Mouse (Mus musculus): ENCODE measurements at regions not wholly inside any gene's neighbourhood (a gene's known extent, or its start where the extent isn't known, plus 50 kb on each side); places are given as distances from the start of the nearest gene placed in this dataset.

GRCm38 (mm10) chr10:56542106-56542505, 165.0 kb downstream of the Gja1 start:
- no peak for DNase-seq
- TF ChIP-seq POLR2A (IDR thresholded peaks at IDR 0.05; ENCODE audit: borderline replicate concordance, insufficient read depth, low read length) (no peak), CTCF (IDR thresholded peaks at IDR 0.05; ENCODE audit: borderline replicate concordance, insufficient read depth, low read depth, low read length) (no peak)
- H3K4me3 ChIP-seq (replicated peaks; ENCODE audit: insufficient read depth, low read depth, low read length), result no peak overlapping the region
- H3K27me3 ChIP-seq (ENCODE audit: control insufficient read depth, insufficient read depth, low read length), result no peaks in the 10 kb centered on the region
- no peak overlapping the region for H3K27ac ChIP-seq (ENCODE audit: insufficient read depth, low read length)
- H3K4me1 ChIP-seq (ENCODE audit: control insufficient read depth, insufficient read depth, low read length), result no peaks in the 10 kb centered on the region
- WGBS, result 84% methylated on average over 3 of the region's 3 CpGs

GRCm38 (mm10) chr10:56545989-56546388, 168.9 kb downstream of the Gja1 start:
- 70% methylated on average over 3 of the region's 3 CpGs for WGBS
- Histone ChIP-seq H3K4me1 (ENCODE audit: control insufficient read depth, insufficient read depth, low read length) (no peaks in the 10 kb centered on the region), H3K27ac (ENCODE audit: insufficient read depth, low read length) (no peak overlapping the region), H3K27me3 (ENCODE audit: control insufficient read depth, insufficient read depth, low read length) (no peaks in the 10 kb centered on the region), H3K4me3 (replicated peaks; ENCODE audit: insufficient read depth, low read depth, low read length) (no peak overlapping the region)
- DNase-seq, result no peak
- TF ChIP-seq POLR2A (IDR thresholded peaks at IDR 0.05; ENCODE audit: borderline replicate concordance, insufficient read depth, low read length), result no peak
- no peak for TF ChIP-seq CTCF (IDR thresholded peaks at IDR 0.05; ENCODE audit: borderline replicate concordance, insufficient read depth, low read depth, low read length)

- no peak overlapping the region for H3K4me3 ChIP-seq (replicated peaks; ENCODE audit: insufficient read depth, low read depth, low read length)
- H3K27me3 ChIP-seq (ENCODE audit: control insufficient read depth, insufficient read depth, low read length), result no peaks in the 10 kb centered on the region
- TF ChIP-seq POLR2A (IDR thresholded peaks at IDR 0.05; ENCODE audit: borderline replicate concordance, insufficient read depth, low read length), result no peak
- TF ChIP-seq CTCF (IDR thresholded peaks at IDR 0.05; ENCODE audit: borderline replicate concordance, insufficient read depth, low read depth, low read length), result no peak
- no peaks in the 10 kb centered on the region for H3K4me1 ChIP-seq (ENCODE audit: control insufficient read depth, insufficient read depth, low read length)
- no peak overlapping the region for H3K27ac ChIP-seq (ENCODE audit: insufficient read depth, low read length)
- DNase-seq, result no peak
- 72% methylated on average over 2 of the region's 2 CpGs for WGBS
Observed at GRCm38 (mm10) chr10:56546824-56547223, 169.7 kb downstream of the Gja1 start.

- no peak overlapping the region for H3K27ac ChIP-seq (ENCODE audit: insufficient read depth, low read length)
- DNase-seq, result no peak
- no peak overlapping the region for H3K4me3 ChIP-seq (replicated peaks; ENCODE audit: insufficient read depth, low read depth, low read length)
- H3K4me1 ChIP-seq (ENCODE audit: control insufficient read depth, insufficient read depth, low read length), result no peaks in the 10 kb centered on the region
- no peaks in the 10 kb centered on the region for H3K27me3 ChIP-seq (ENCODE audit: control insufficient read depth, insufficient read depth, low read length)
- WGBS, result 84% methylated on average over 3 of the region's 4 CpGs
- TF ChIP-seq CTCF (IDR thresholded peaks at IDR 0.05; ENCODE audit: borderline replicate concordance, insufficient read depth, low read depth, low read length) (no peak), POLR2A (IDR thresholded peaks at IDR 0.05; ENCODE audit: borderline replicate concordance, insufficient read depth, low read length) (no peak)
Observed at GRCm38 (mm10) chr10:56547825-56548224, 170.7 kb downstream of the Gja1 start.

- TF ChIP-seq CTCF (IDR thresholded peaks at IDR 0.05; ENCODE audit: borderline replicate concordance, insufficient read depth, low read depth, low read length), result no peak
- no peak for TF ChIP-seq POLR2A (IDR thresholded peaks at IDR 0.05; ENCODE audit: borderline replicate concordance, insufficient read depth, low read length)
- Histone ChIP-seq H3K27ac (ENCODE audit: insufficient read depth, low read length) (no peak overlapping the region), H3K27me3 (ENCODE audit: control insufficient read depth, insufficient read depth, low read length) (no peaks in the 10 kb centered on the region), H3K4me3 (replicated peaks; ENCODE audit: insufficient read depth, low read depth, low read length) (no peak overlapping the region), H3K4me1 (ENCODE audit: control insufficient read depth, insufficient read depth, low read length) (no peaks in the 10 kb centered on the region; the same call in 1 of the 2 replicates)
- 50% methylated on average over 12 of the region's 12 CpGs for WGBS
- no peak for DNase-seq
Observed at GRCm38 (mm10) chr10:56566836-56567442, 189.8 kb downstream of the Gja1 start.

GRCm38 (mm10) chr10:56582065-56582464, 204.9 kb downstream of the Gja1 start:
- 4% methylated on average over 6 of the region's 6 CpGs for WGBS
- H3K27ac ChIP-seq (ENCODE audit: insufficient read depth, low read length), result no peak overlapping the region
- TF ChIP-seq CTCF (IDR thresholded peaks at IDR 0.05; ENCODE audit: borderline replicate concordance, insufficient read depth, low read depth, low read length) (no peak), POLR2A (IDR thresholded peaks at IDR 0.05; ENCODE audit: borderline replicate concordance, insufficient read depth, low read length) (no peak)
- DNase-seq, result peak; percentile 75 to 92
- peaks cover 3% of the 10 kb centered on the region; the same call in 1 of the 2 replicates for H3K4me1 ChIP-seq (ENCODE audit: control insufficient read depth, insufficient read depth, low read length)
- no peak overlapping the region for H3K4me3 ChIP-seq (replicated peaks; ENCODE audit: insufficient read depth, low read depth, low read length)
- H3K27me3 ChIP-seq (ENCODE audit: control insufficient read depth, insufficient read depth, low read length), result no peaks in the 10 kb centered on the region

GRCm38 (mm10) chr10:56587205-56587604, 210.1 kb downstream of the Gja1 start:
- H3K27ac ChIP-seq (ENCODE audit: insufficient read depth, low read length), result no peak overlapping the region
- H3K4me3 ChIP-seq (replicated peaks; ENCODE audit: insufficient read depth, low read depth, low read length), result no peak overlapping the region
- peaks cover 3% of the 10 kb centered on the region; the same call in 1 of the 2 replicates for H3K4me1 ChIP-seq (ENCODE audit: control insufficient read depth, insufficient read depth, low read length)
- no peak for TF ChIP-seq CTCF (IDR thresholded peaks at IDR 0.05; ENCODE audit: borderline replicate concordance, insufficient read depth, low read depth, low read length)
- no peak for TF ChIP-seq POLR2A (IDR thresholded peaks at IDR 0.05; ENCODE audit: borderline replicate concordance, insufficient read depth, low read length)
- DNase-seq, result no peak
- 89% methylated on average over 2 of the region's 2 CpGs for WGBS
- no peaks in the 10 kb centered on the region for H3K27me3 ChIP-seq (ENCODE audit: control insufficient read depth, insufficient read depth, low read length)

GRCm38 (mm10) chr10:56597382-56597781, 220.3 kb downstream of the Gja1 start:
- no peak overlapping the region for H3K27ac ChIP-seq (ENCODE audit: insufficient read depth, low read length)
- H3K4me1 ChIP-seq (ENCODE audit: control insufficient read depth, insufficient read depth, low read length), result no peaks in the 10 kb centered on the region
- TF ChIP-seq CTCF (IDR thresholded peaks at IDR 0.05; ENCODE audit: borderline replicate concordance, insufficient read depth, low read depth, low read length) (no peak), POLR2A (IDR thresholded peaks at IDR 0.05; ENCODE audit: borderline replicate concordance, insufficient read depth, low read length) (no peak)
- WGBS, result 94% methylated on average over 5 of the region's 5 CpGs
- H3K27me3 ChIP-seq (ENCODE audit: control insufficient read depth, insufficient read depth, low read length), result no peaks in the 10 kb centered on the region
- H3K4me3 ChIP-seq (replicated peaks; ENCODE audit: insufficient read depth, low read depth, low read length), result no peak overlapping the region
- DNase-seq, result no peak

Measured in cerebellum, adult 2 months (tissue).